Mouse (Mus musculus) erythroblast, embryonic 14.5 days (primary cell): ENCODE results near the gene Hmgn3.

Source experiments
- GATA1 ChIP-seq: IDR thresholded peaks from 2 replicates; pipeline ENCODE4 v1.6.1; 2012; ENCODE audit warnings: low read length, inconsistent platforms, mixed read lengths
- TAL1 ChIP-seq: IDR thresholded peaks from 3 replicates; pipeline ENCODE4 v1.6.1; 2012; ENCODE audit warnings: low read length, inconsistent platforms, mixed read lengths

- no peak for TF ChIP-seq GATA1
- TF ChIP-seq TAL1: no peak
Observed at GRCm38 (mm10) chr9:83110406-83111116, 35.9 kb downstream of the Hmgn3 start.
